Mouse (Mus musculus): ENCODE results near the gene Slc37a3. TPM values are rescaled to one million over a fixed set of nuclear protein-coding genes. Genes with fewer than 3 reads are reported as not detected.

The Slc37a3 gene
- total RNA-seq, 2 experiments from 2014 or later: 35.4 to 38.9 TPM

- peak; percentile 83 for DNase-seq
Observed at GRCm38 (mm10) chr6:39319061-39319761, 58.3 kb downstream of the Slc37a3 start.

GRCm38 (mm10) chr6:39318631-39319010 lies 58.9 kb downstream of the Slc37a3 start:
- no peak for DNase-seq

- no peak for DNase-seq
Observed at GRCm38 (mm10) chr6:39317854-39318630, 59.4 kb downstream of the Slc37a3 start.

DNA sequence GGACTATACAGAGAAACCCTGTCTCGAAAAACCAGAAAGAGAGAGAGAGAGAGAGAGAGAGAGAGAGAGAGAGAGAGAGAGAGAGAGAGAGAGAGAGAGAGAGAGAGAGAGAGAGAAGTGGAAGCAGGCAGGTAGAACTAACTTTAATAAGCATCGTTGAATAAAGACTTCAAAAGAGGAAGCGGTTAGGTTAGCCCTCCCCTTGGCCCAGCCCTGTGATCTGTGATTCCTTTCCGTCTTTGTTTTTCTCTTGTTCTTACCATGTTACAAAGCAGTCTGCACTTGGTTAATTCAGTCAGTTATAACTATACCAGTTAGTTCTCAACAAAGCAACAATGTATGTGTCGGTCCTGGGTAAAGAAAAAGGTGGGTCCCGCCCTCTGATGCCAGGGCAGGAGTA lies 61.4 kb downstream of the Slc37a3 start:
- no peak for DNase-seq

GRCm38 (mm10) chr6:39314461-39314860 lies 63.0 kb downstream of the Slc37a3 start:
- peak; percentile 54 for DNase-seq

DNA sequence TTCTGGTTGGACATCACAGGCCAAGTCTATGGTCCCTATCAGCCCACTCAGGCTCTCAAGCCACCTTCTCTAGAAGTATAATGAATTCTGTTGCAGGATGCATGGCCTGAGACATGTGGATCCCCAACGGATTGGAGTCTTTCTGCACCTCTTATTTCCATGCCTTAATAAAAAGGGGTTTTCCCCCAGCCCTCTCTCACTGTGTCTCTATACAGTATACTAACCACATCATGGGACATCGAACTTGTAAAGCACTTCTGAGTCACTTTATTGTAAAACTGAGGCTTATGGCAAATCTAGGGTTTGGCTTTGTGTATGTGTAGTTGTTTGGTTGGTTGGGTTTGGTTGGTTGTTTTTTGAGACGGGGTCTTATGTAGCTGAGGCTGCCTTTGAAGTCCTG lies 65.7 kb downstream of the Slc37a3 start:
- DNase-seq: no peak

DNA sequence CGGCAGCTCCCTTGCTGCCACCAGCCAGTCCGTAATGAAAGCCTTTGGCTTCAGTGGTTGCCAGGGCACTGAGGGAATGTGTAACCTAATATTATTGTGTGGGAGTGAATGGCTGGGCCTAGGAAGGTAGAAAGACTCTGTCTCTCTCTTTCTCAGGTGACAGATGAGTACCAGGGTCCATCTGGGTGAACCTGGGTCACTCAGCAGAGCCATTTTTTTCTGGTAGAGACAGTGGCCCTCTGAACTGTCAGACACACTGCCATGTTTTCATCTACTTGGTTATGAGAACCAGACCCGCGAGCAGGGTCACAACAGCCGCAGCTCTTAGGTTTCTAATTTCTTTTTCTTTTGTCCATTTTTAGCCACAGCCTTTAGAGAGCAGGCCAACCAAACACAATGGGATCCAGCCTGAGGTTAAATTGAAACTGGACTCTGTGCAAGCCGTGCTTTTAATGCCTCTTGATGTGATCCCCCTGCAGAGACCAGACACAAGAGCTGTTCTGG lies 73.1 kb downstream of the Slc37a3 start:
- DNase-seq: no peak

- DNase-seq: no peak
Observed at GRCm38 (mm10) chr6:39301484-39301883, 76.0 kb downstream of the Slc37a3 start.

DNA sequence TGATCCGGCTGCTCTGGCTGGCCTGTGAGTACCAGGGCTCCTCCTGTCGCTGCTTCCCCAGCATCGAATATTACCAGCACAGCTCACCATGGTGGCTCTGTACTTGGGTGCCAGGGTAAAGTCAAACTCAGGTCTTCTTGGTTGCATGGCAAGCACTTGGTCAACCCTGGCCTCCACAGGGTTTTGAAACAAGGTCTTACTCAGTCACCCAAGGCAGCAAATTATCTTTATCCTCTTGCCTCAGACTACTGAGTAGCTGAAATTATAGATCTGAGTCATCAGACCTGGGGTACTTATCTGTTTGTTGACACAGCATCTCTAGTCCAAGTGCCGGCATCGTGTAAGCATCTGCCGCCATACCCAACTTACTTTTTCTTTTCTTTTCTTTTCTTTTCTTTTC lies 80.4 kb downstream of the Slc37a3 start:
- DNase-seq: no peak

DNA sequence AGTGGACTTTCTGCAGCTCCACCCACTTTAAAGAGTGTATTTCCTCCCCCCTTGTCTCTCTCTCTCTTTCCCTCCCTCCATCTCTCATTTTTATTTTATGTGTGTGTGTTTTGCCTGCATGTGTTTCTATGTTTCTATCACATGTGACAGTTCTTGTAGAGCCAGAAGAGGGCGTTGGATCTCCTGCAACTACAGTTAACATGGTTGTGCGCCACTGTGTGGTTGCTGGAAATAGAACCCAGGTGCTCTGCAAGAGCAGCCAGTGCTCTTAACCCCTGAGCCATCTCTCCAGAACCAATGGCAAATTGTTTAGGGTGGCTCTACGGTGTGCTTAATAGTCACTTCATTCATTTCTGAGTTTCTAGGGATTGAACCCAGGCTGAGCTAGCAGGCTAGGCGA lies 81.0 kb downstream of the Slc37a3 start:
- no peak for DNase-seq

GRCm38 (mm10) chr6:39295727-39296411 lies 81.6 kb downstream of the Slc37a3 start:
- peak; percentile 24 for DNase-seq

DNA sequence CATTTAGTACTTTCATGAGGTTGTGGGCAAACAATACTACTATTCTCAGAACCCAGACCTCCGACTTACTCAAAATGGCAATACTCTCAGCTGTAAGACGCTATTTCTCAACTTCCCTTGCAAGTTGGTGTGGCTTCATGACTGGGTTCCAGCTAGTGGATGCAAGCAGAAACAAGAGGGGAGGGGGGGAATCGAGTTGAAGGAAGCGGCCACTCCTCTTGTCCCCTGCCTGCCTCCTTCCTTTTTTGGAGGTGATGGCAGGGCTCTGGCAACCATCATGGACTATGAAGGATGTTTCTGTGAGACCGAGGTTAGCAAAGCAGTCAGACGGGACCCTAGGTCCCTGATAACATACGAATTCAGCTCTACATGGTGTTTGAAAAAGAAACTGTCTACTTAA lies 87.8 kb downstream of the Slc37a3 start:
- DNase-seq: no peak

DNA sequence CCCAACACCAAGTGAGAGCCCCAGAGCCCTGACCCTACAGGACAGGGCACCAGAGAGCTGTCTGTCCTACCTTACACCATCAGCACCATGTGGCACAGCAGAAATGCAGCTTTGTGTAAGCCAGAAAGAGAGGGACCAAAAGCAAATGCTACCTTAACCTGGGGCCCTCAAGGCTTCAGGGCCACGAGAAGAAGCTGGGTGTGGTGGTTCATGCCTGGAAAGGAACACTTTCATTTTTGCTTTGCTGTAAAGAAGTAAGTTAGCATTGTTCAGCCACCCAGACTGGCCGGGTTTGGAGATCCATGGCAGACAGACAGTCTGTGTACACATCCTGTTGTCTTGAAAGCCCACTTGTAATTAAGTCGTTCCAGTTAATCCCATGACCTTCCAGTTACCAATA lies 89.7 kb downstream of the Slc37a3 start:
- no peak for DNase-seq

- DNase-seq: no peak
Observed at GRCm38 (mm10) chr6:39286732-39287083, 90.8 kb downstream of the Slc37a3 start.

- peak; percentile 61 for DNase-seq
Observed at GRCm38 (mm10) chr6:39286053-39286731, 91.3 kb downstream of the Slc37a3 start.

GRCm38 (mm10) chr6:39284836-39285235 lies 92.6 kb downstream of the Slc37a3 start:
- no peak for DNase-seq

Other genes with a start within 250 kb of the Slc37a3 start
- gene Kdm7a, start 170.9 kb downstream of the Slc37a3 start, total RNA-seq (2021): 10 to 100 TPM; 16.7 to 17.1 TPM
- gene Rab19, start 3.5 kb upstream of the Slc37a3 start, total RNA-seq (2021): 1 to 10 TPM; 1.4 to 1.5 TPM
- gene Mkrn1, start 42.8 kb upstream of the Slc37a3 start, total RNA-seq (2021): 10 to 100 TPM; 70.7 to 71.5 TPM
- 10 to 100 TPM; 14.3 to 16.0 TPM for gene Dennd2a, start 180.2 kb upstream of the Slc37a3 start, total RNA-seq (2021)
- gene Adck2, start 196.2 kb upstream of the Slc37a3 start, total RNA-seq (2021): 10 to 100 TPM; 22.2 to 35.0 TPM
- 1 to 10 TPM; 1.0 to 1.3 TPM for gene Gm42420, start 208.1 kb upstream of the Slc37a3 start, total RNA-seq (2021)
- gene Ndufb2, start 214.9 kb upstream of the Slc37a3 start, total RNA-seq (2021): 100 to 1,000 TPM; 335 to 373 TPM

Measured in adrenal gland, postnatal 10 days (tissue).